Mouse (Mus musculus): ENCODE measurements around the gene Fezf1.

DNA sequence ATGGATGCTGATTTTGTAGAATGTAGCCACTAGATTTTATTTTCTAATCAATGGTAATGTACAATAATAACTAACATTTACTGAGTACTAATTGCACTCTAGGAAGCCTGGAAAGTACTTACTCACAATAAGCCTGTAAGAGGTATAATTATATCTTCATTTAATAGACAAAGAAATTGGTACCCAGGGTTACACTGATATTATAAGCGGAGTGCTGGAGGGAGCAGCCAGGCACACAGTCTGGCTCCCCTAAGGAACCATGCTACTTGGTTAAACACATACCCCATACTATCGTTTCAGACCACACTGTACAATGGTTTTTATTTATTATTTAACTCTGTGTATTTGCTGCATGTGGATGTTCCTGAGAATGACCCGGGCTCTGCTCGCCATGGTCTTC lies 46.5 kb upstream of the Fezf1 start:
- TF ChIP-seq ZNF384 (IDR thresholded peaks at IDR 0.05; ENCODE audit: low read depth, low read length) (no peak), ZC3H11A (IDR thresholded peaks at IDR 0.05; ENCODE audit: borderline replicate concordance, low read depth, low read length) (no peak)
